Mouse (Mus musculus) cerebellum, adult 9-10 months (tissue): ENCODE data around the gene Cfap61.

ENCODE experiments used
- DNase-seq: peaks from one replicate; pipeline ENCODE4 v3.0.0; 2022

Gene Cfap61

GRCm38 (mm10) chr2:146172106-146172505 lies 237.5 kb downstream of the Cfap61 start:
- DNase-seq, result no peak

- no peak for DNase-seq
Observed at GRCm38 (mm10) chr2:146174173-146174572, 239.6 kb downstream of the Cfap61 start.

- no peak for DNase-seq
Observed at GRCm38 (mm10) chr2:146178718-146179117, 244.1 kb downstream of the Cfap61 start.

- no peak for DNase-seq
Observed at GRCm38 (mm10) chr2:146183830-146184793, 249.5 kb downstream of the Cfap61 start.

DNA sequence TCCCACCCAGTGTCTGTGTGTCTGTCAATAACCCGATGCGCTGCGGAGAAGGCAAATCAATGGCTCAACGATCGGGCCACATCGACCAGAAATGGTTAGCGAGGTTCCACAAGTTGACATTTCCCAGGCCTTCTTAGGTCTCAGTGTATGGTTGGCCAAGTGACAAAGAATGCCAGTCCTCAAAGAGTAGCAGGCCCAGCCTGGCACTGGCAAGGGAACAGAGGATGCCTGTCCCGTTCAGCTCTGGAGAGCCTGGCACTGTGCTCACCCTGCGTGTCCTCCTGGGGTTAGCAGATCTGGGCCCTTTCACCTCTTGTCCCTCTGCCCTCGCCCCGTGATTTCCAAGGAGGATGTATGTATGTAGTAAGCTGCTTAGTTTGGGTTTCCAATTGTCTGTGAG lies 261.5 kb downstream of the Cfap61 start:
- no peak for DNase-seq

- DNase-seq, result no peak
Observed at GRCm38 (mm10) chr2:146197947-146198346, 263.4 kb downstream of the Cfap61 start.

DNA sequence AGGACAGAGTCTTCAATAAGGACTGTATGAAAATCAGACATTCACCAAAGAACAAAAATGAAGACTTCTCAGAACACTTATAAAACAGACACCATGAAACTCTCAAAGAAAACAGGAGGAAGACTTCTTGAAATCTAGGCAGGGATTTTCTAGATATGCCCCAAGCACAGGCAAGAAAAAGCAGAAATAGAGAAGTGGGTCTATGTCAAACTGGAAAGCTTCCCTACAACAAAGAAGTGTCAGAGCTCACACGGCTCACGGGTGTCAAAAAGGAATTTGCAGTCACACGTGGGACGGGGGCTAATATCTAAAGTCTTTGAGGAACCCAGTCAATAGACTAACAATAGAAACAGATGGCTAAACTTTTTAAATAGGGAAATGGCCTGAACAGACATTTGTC lies 276.4 kb downstream of the Cfap61 start:
- no peak for DNase-seq

- peak; percentile 43 for DNase-seq
Observed at GRCm38 (mm10) chr2:146214715-146215114, 280.1 kb downstream of the Cfap61 start.

- DNase-seq, result no peak
Observed at GRCm38 (mm10) chr2:146216111-146217064, 281.8 kb downstream of the Cfap61 start.

- no peak for DNase-seq
Observed at GRCm38 (mm10) chr2:146217227-146217980, 282.8 kb downstream of the Cfap61 start.

GRCm38 (mm10) chr2:146218161-146218691 lies 283.6 kb downstream of the Cfap61 start:
- no peak for DNase-seq

DNA sequence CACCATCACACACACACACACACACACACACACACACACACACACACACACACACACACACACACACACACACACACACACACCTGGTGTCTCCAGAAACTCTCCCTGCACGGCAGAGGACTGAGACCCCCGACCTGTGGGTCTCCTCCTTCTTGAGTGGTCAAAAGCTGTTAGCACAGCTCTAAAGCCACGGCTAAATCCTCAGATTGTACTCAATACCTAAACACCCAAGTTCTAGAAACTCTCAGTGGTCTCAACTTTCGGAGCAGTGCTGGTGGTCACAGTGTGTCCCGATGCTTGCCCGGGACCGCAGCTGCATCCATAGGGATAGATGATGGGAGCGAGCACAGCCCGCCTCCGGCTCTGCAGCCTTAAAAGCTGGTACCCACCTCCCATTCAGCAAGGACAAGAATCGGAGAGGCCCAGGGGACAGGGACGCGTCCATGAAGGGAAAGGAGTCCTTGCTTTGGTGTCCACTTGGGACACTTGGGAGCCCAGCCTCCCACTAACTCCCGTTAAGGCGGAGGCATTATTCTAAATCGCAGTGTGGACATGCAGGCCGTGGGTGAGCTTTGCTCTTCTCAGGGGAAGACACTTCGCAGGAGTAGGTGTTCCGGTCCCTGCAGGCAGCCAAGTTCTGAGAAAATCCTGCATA lies 284.4 kb downstream of the Cfap61 start:
- DNase-seq, result no peak

DNA sequence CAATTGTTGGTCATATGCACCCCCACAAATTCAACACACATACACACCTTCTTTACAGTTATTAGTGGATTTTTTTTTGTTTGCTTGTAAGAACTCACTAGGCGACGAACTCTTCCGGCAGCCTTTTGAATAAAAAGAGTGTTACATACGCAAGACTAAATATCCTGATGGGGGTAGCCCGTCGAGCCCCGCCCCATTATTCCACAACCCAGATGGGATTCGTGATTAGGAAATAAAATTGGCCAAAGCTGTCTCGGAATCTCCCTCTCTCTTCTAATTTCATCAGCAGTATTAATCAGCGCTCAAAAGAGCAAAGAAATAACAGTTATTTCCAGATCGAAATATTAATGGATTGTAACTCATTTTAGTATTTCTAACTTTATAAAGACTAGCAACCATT lies 285.2 kb downstream of the Cfap61 start:
- DNase-seq, result no peak

- no peak for DNase-seq
Observed at GRCm38 (mm10) chr2:146220591-146221075, 286.0 kb downstream of the Cfap61 start.

GRCm38 (mm10) chr2:146221076-146221928 lies 286.7 kb downstream of the Cfap61 start, which contains the start of gene Insm1:
TSS of gene Insm1 (plus strand) at chr2:146221921.
- peak; percentile 46 for DNase-seq

- DNase-seq, result no peak
Observed at GRCm38 (mm10) chr2:146221929-146222278, 287.3 kb downstream of the Cfap61 start.

DNA sequence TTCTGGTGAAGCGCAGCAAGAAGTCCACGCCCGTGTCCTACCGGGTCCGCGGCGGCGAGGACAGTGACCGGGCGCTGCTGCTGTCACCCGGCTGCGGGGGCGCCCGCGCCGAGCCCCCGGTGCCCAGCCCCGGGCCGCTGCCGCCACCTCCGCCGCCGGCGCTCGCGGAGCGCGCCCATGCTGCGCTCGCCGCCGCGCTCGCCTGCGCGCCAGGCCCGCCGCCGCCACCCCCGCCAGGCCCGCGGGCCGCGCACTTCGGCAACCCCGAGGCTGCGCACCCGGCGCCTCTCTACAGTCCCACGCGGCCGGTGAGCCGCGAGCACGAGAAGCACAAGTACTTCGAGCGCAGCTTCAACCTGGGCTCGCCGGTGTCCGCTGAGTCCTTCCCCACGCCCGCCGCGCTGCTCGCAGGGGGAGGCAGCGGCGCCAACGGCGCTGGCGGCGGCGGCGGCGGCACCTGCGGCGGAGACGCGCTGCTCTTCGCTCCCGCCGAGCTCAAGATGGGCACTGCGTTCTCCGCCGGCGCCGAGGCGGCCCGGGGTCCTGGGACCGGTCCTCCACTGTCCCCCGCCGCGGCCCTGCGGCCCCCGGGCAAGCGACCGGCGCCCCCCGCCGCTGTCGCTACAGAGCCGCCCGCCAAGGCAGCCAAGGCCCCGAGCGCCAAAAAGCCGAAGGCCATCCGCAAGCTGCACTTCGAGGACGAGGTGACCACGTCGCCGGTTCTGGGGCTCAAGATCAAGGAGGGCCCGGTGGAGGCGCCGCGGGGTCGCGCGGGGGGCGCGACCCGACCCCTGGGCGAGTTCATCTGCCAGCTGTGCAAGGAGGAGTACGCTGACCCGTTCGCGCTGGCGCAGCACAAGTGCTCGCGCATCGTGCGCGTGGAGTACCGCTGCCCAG lies 287.9 kb downstream of the Cfap61 start:
- DNase-seq, result no peak

DNA sequence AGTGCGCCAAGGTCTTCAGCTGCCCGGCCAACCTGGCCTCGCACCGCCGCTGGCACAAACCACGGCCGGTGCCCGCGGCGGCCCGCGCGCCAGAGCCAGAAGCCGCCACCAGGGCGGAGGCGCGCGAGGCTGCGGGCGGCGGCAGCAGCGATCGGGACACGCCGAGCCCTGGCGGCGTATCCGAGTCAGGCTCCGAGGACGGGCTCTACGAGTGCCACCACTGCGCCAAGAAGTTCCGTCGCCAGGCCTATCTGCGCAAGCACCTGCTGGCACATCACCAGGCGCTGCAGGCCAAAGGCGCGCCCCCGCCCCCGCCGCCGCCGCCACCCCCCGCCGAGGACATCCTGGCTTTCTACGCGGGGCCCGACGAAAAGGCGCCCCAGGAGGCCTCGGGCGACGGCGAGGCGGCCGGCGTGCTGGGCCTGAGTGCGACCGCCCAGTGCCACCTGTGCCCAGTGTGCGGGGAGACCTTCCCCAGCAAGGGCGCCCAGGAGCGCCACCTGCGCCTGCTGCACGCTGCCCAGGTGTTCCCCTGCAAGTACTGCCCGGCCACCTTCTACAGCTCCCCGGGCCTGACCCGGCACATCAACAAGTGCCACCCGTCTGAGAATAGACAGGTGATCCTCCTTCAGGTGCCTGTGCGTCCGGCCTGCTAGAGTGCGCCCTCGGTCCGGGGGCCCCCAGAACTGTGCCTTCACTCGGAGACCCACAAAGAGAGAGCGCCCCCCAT lies 288.8 kb downstream of the Cfap61 start:
- no peak for DNase-seq

DNA sequence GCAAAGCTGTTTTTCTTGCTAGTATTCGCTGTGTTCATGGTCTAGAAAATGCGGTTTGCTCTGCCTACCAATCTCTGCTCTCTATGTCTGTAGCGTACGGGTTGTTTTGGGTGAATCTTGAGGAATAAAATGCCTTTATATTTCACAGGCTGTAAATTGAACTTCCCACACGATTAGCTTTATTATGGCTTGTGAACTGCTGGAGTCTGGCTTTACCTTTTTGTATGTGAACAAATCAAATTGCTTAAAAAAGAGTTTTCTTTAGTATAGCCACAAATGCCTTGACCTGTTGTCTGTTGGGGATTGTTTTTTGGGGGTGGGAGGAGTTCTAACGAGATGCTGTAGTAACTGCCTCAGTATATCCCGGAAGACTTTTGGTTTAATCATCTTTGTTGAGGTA lies 289.6 kb downstream of the Cfap61 start:
- no peak for DNase-seq
